Mouse (Mus musculus) left cerebral cortex, postnatal 25 days (tissue): ENCODE measurements around the gene Calca. TPM values are rescaled to one million over a fixed set of nuclear protein-coding genes. Genes with fewer than 3 reads are reported as not detected.
"Not testable (repeated sequence)": the region's sequence is repeated elsewhere in the genome, so short reads cannot be mapped to it uniquely, and the experiment has no call there.

ENCODE experiments used
- DNase-seq, 2 experiments: peaks; one replicate each; pipeline ENCODE4 v3.0.0; 2022; ENCODE audit warnings: low spot score in 2 of 2, mixed read lengths in 1 of 2
- intact Hi-C: fragments of 180-260 bp; cut with DNase I; formaldehyde crosslinking; loops from one replicate; pipeline ENCODE4 v1.15.1; 2025
- total RNA-seq, 2 experiments: library from RNA; stranded (reverse); gene quantifications; 2 replicates each; pipeline ENCODE4 v1.2.3; 2021

Gene Calca
- 1 to 10 TPM in 1 of 2 experiments, under 1 TPM in 1; 0.69 to 1.1 TPM for total RNA-seq

DNA sequence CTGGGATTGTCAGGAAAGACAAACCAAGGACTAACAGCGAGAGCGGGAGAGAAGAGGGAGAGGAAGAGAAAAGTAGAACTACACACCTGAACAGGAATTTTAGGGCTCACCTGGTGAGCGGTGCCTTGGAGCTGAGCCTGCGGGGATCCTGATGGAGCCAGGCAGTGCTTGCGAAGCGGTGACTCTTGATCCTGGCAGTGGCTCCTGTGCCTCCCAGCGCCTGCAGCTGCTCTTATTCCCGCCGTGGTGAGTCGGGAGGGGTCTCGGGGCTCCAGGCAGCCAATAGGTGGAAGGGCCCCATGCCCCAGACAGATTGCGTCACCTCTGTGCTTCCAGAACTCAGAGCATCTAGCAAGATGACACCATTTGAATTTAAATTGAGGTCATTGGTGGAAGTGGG lies at the start of gene Calca:
Calca (minus strand) TSS at position 256 of the 400 bp plus-strand sequence.
- DNase-seq: peak in 1 of 2 experiments; percentile 4
- intact Hi-C loops: loop anchor here (1.0 kb wide), 1 partner anchor 56 kb away; no protein-coding TSS in a partner anchor

DNA sequence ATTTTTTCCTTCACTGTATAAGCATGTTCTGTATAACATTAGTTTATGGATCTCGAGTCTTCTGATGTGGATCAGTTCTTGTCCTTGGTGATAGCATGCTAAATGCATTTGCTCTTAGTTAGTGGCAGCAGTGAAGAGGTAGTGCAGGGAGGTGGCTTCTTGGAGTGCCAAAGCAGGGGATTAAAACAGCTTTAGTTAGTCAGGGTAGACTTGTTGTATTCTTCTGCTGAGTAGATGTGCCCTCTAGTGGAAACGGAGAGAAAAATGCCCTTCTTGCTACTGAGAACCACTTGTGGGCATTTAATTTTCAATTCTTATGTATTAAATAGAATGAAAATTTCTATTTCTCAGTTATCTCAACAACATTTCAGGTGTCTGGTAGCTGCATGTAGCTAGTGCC lies 36.5 kb upstream of the Calca start:
- intact Hi-C loops: loop anchor here (5.0 kb wide), 2 partner anchors 90 to 145 kb away; no protein-coding TSS in a partner anchor
- peak; percentile 11 to 33 for DNase-seq

DNA sequence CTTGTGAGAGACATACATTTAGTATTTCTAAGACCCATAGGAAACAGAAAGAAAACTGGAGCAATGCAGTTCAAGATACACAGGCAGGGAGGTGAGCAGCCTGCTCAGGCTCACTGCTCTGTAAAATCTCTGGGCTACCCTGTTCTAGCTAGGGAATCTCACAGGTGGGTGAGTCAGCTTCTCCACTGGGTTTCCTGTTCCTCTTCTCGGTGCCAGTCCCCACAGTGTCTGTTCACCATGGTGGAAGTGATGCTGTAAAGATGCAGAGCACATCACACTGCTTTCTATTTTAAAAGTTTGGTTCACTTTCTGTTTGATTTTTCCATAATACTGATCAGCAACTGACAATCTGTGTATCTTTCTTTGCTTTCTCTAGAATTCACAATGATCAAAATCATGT lies 35.2 kb upstream of the Calca start:
- DNase-seq: no peak
- intact Hi-C loops: loop anchor here (5.0 kb wide), 2 partner anchors 89 to 146 kb away; no protein-coding TSS in a partner anchor

DNA sequence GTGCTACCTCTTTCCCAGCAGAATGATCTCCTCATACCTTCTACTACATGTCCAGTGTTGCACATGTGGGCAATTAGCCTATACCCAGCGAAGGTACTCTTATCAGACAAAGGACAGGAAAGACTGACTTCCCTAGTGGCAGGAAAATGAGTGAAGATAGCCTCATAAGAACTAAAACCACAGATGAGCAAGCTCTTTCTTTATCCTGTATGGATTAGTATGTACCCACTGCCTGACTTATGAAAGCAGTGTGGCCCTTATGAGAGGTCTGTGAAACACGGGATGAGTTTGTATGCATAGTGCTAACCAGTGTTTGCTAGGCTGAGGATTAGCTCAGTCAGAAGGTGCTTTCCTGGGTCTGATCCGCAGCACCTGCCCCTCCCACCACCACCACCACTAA lies 13.6 kb upstream of the Calca start:
- no peak for DNase-seq
- intact Hi-C loops: no loop called here

DNA sequence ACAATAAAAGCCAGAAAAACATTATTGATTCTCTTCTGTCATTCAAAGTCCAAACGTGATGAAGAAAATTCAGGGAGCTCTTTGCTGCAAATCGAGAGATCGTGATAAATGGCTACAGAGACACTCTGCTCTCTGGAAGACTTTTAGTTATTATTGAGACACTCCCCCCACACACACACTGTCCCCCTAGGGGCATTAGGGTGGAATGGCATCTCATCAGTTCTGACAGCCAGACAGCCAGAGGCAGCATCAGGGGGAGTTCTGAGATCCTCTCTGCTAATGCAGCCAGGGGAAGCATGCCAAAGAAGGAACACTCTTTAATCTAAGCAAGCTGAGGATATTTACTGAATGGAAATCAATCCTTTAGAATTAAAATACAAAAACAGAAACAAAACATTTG lies 12.6 kb upstream of the Calca start:
- no peak for DNase-seq
- intact Hi-C loops: no loop called here

DNA sequence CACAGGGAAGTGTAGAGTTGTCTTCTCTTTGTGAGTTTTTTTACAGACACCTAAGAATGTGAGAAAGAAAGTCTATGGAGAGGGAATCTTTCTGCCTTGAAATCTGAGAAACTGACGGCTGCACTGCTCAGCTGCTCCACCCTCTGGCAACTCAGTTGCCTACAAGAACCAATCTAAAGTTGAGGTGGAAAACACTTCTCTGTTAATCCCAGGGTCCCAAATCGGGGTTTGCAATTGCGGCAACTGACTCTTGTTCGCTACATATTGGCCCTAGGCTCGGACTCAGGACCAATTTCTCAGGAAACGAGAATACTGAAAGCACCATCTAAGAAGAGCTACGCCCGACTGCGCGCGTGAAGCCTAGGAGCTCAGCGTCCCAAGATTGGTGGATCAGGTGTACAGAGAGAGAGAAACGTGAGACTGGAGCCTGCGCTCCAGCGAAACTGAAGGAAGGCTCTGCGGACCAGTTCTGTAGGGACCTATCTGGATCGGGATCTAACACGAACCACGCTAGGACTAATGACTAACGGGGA lies 522 bp downstream of the Calca start:
- intact Hi-C loops: loop anchor here (1.0 kb wide), 1 partner anchor 55 kb away; no protein-coding TSS in a partner anchor
- DNase-seq: peak; percentile 42 to 64

DNA sequence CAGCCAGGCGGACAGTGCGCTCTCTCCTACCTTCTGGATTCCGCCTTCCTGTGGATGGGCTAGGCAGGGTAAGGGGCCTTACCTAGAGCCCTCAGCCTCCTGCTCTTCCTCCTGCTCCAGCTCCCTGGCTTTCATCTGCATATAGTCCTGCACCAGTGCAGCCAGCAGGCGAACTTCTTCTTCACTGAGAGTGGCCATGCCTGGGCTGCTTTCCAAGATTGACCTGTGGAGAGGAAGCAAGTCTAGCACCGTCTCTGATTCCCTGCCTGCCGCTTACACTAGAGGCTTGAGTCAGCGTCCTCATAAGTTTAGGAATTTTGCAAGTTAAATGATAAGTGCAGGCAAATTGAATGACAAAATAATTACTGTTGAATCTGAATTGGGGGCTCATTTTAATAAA lies 1.8 kb downstream of the Calca start:
- DNase-seq: no peak
- intact Hi-C loops: no loop called here

DNA sequence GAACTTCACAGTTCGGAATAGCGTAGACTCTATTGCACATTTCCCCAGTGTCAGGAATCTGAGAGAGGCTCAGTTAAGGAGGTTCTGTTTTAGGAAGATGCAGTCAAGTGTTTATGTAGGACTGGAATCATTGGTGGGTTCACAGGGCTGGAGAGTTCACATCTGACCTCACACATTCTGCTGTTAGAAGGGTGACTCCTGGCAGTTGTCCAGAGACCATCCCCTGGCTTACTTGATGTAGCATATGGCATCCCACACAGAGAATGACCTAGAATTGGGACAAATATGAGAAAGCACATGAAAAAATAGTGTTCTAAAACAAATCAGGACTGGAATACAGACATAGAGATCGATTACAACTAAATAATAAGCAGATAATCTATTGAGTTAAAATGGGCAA lies 10.2 kb downstream of the Calca start:
- DNase-seq: no peak
- intact Hi-C loops: no loop called here

DNA sequence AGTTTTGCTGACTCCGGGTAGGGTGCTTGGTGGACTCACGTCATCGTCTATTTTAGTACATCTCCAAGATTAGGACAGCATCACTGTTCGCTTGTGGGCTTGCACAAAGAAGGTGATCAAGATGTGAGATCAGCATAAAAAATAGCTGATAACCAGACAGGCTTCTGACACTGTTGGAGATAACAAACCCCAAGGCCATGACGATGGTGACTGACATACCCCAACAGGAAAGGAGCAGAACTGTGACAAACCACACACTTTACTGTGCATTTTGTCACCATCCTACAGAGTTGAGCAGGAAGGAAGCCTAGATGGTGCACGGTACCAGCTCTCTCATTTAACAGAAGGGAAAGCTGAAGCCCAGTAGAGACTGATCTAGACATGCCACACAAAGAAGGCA lies 19.4 kb downstream of the Calca start:
- no peak for DNase-seq
- intact Hi-C loops: no loop called here

DNA sequence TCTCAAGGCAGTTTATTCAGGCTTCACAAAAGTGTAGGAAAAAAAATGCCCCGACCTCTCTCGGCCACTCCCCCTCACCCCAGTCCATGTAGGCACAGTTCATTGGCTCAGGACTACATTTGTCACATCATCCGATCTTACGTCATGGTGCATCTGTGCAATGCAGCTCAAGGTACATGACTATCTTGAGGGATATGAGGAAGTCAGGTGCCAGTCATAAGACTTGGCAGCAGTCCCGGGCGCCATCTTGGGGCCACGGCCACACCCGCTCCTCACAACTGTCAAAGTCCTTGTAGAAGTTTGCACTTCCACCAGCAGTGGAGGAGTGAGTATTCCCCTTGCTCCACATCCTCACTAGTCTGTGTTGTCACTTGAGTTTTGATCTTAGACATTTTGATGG lies 41.8 kb downstream of the Calca start:
- DNase-seq, intact Hi-C loops: not testable (repeated sequence)

DNA sequence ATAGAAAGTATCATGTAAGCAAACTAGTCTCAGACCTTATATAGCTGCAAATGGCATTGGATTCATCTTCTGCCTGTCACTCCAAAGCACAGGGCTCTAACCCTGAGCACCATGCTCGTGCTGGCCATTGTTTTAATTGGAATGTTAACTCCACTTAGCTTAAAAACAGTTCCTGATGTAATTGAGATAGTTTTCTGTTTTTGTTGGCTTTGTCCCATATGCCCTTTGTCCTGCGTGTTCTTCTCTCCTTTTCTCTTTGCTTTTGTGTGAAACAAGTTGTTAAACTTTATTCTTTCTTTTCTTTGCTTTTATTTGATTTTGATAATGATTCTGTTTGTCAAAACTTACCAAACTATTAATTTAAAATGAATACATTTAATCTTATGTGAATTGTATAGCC lies 53.7 kb downstream of the Calca start:
- intact Hi-C loops: loop anchor here (5.0 kb wide), 2 partner anchors 90 to 135 kb away; partner anchors contain the start of gene Calcb
- no peak for DNase-seq

Other genes starting within 250 kb of the Calca start
- 10 to 100 TPM in 1 of 2 experiments, 1 to 10 TPM in 1; 8.4 to 12.5 TPM for gene Pde3b, start 221.1 kb downstream of the Calca start, total RNA-seq
- 1 to 10 TPM; 1.4 to 1.7 TPM for gene Cyp2r1, start 73.4 kb downstream of the Calca start, total RNA-seq
- not detected for gene Calcb, start 82.3 kb upstream of the Calca start, total RNA-seq
- gene Insc, start 107.3 kb upstream of the Calca start, total RNA-seq: 1 to 10 TPM; 3.5 to 5.2 TPM